ENCODE assay signal across 23 mouse cellular contexts in the genomic region with DNA sequence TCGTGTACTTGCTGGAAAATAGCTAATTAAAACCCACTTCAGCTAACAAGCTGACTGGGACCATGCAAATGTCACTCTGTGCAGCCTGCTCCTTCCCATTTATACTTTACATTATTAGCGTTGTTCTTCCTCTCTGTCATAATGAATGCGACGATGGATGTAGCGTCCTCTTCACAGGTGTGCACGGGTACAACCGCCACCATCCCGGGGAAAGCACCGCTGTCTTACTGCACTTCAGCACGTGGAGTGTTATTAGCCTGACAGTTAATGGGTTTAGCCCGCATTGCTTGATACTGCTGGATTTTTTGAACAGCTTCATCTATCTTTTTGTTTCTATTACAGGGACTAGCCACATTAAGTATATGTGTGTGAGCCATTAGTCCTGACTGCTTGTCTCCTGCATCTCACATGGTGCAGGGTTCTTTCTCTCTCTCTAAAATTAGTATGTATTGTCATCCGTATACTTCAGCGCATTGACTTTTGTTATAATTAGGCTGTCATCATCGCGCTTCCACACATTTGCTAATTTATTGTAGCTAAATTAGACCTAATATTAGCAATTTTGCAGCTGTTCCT.
DNase-seq lines count a peak whose midpoint lies in the region; ATAC-seq and TF ChIP-seq lines count a peak whose summit lies in the region.
"Had no signal": no experiment of that assay in that cellular context is flagged by ENCODE, and none has a peak within 500 bp of the region (broad histone marks: within the 10 kb centered on the region; RNA-seq: fewer than 3 reads in every experiment).

No protein-coding gene starts in this region.

- H3K27ac ChIP-seq in hindbrain, embryonic 16.5 days (ENCODE audit: low read depth, low read length) = no peak overlapping the region
- no peak overlapping the region for H3K27ac ChIP-seq in hindbrain, embryonic 13.5 days
- H3K27ac ChIP-seq in forebrain, embryonic 16.5 days (ENCODE audit: low read length) = peak overlapping the region; percentile 25; the same call in 1 of the 2 replicates
- H3K27ac ChIP-seq: heart, embryonic 15.5 days; hindbrain, embryonic 10.5 days; hindbrain, embryonic 14.5 days had no signal

- H3K27me3 ChIP-seq in hindbrain, embryonic 16.5 days (replicated peaks; ENCODE audit: control insufficient read depth, insufficient read depth, low read length) = 0 out of 2 replicates have a peak, but pooled peaks cover 2% of the 10 kb centered on the region
- H3K27me3 ChIP-seq in hindbrain, embryonic 13.5 days = no peaks in the 10 kb centered on the region
- no peaks in the 10 kb centered on the region for H3K27me3 ChIP-seq in forebrain, embryonic 16.5 days (replicated peaks; ENCODE audit: control insufficient read depth, insufficient read depth, low read length)
- H3K27me3 ChIP-seq: heart, embryonic 12.5 days; heart, embryonic 15.5 days had no signal

- 64% methylated on average over 15 of the region's 15 CpGs for WGBS in hindbrain, embryonic 16.5 days
- 74% methylated on average over 15 of the region's 15 CpGs for WGBS in hindbrain, embryonic 13.5 days
- 57% methylated on average over 15 of the region's 15 CpGs for WGBS in forebrain, embryonic 16.5 days

- no peak for TF ChIP-seq POLR2A in brain, embryonic 14.5 days (IDR thresholded peaks at IDR 0.05; ENCODE audit: borderline replicate concordance, extremely low read depth, insufficient read depth, insufficient read length, poor library complexity, severe bottlenecking)

- TF ChIP-seq CTCF in brain, embryonic 14.5 days (IDR thresholded peaks at IDR 0.05; ENCODE audit: borderline replicate concordance, extremely low read depth, insufficient read depth, insufficient read length) = no peak

- peak; percentile 4 for DNase-seq in brain, adult 2 months (ENCODE audit: low read depth, low spot score)
- peak; percentile 62 for DNase-seq in brain, embryonic 14.5 days (ENCODE audit: low read depth)
- DNase-seq in gastrocnemius, postnatal 4 days (ENCODE audit: low spot score in 2 of 2) = no peak
- DNase-seq in kidney, adult 18-20 months = no peak
- DNase-seq in frontal cortex, adult 2 months (ENCODE audit: extremely low spot score in 1 of 2, low spot score in 1 of 2) = no peak
- DNase-seq: adrenal gland, adult 2 months; adrenal gland, postnatal 14 days; cerebellum, adult 18-20 months; cerebellum, adult 9-10 months; cerebellum, postnatal 14 days; gastrocnemius, postnatal 10 days; heart, adult 18-20 months; heart, postnatal 10 days; heart, postnatal 36 days; kidney, adult 11 months had no signal

- no peak overlapping the region for H3K4me3 ChIP-seq in hindbrain, embryonic 16.5 days (ENCODE audit: low read length)
- H3K4me3 ChIP-seq in hindbrain, embryonic 13.5 days = no peak overlapping the region
- H3K4me3 ChIP-seq in forebrain, embryonic 16.5 days (replicated peaks; ENCODE audit: low read length) = no peak overlapping the region
- H3K4me3 ChIP-seq: heart, embryonic 12.5 days; heart, embryonic 15.5 days; hindbrain, embryonic 10.5 days had no signal

- H3K36me3 ChIP-seq in hindbrain, embryonic 16.5 days (ENCODE audit: control insufficient read depth, insufficient read depth, low read length) = no peaks in the 10 kb centered on the region
- H3K36me3 ChIP-seq in hindbrain, embryonic 13.5 days = no peaks in the 10 kb centered on the region
- no peaks in the 10 kb centered on the region for H3K36me3 ChIP-seq in forebrain, embryonic 16.5 days (ENCODE audit: control insufficient read depth, insufficient read depth)
- H3K36me3 ChIP-seq: heart, embryonic 12.5 days; heart, embryonic 15.5 days; hindbrain, embryonic 10.5 days had no signal

- no peak for ATAC-seq in hindbrain, embryonic 16.5 days
- no peak for ATAC-seq in hindbrain, embryonic 13.5 days (ENCODE audit: low FRiP score)
- ATAC-seq in forebrain, embryonic 16.5 days = peak; percentile 72
- ATAC-seq: CD4-positive, CD25-positive, alpha-beta regulatory T cell, adult 4 months had no signal

- H3K4me2 ChIP-seq in hindbrain, embryonic 16.5 days (ENCODE audit: low read length) = 0 out of 2 replicates have a peak overlapping the region, but pooled peaks have one; percentile 6
- H3K4me2 ChIP-seq in hindbrain, embryonic 13.5 days = no peak overlapping the region
- no peak overlapping the region for H3K4me2 ChIP-seq in forebrain, embryonic 16.5 days (ENCODE audit: low read length)
- H3K4me2 ChIP-seq: heart, embryonic 12.5 days; heart, embryonic 15.5 days; hindbrain, embryonic 14.5 days had no signal

- no peaks in the 10 kb centered on the region for H3K9me3 ChIP-seq in hindbrain, embryonic 16.5 days (ENCODE audit: control insufficient read depth, low read length)
- no peaks in the 10 kb centered on the region for H3K9me3 ChIP-seq in hindbrain, embryonic 13.5 days
- H3K9me3 ChIP-seq in forebrain, embryonic 16.5 days (ENCODE audit: control insufficient read depth, low read length) = no peaks in the 10 kb centered on the region
- H3K9me3 ChIP-seq: heart, embryonic 12.5 days; heart, embryonic 15.5 days; hindbrain, embryonic 10.5 days had no signal

- no peak overlapping the region for H3K9ac ChIP-seq in hindbrain, embryonic 16.5 days (ENCODE audit: low read depth, low read length)
- H3K9ac ChIP-seq in hindbrain, embryonic 13.5 days = no peak overlapping the region
- no peak overlapping the region for H3K9ac ChIP-seq in forebrain, embryonic 16.5 days (replicated peaks; ENCODE audit: low read depth, low read length)
- H3K9ac ChIP-seq: heart, embryonic 12.5 days; heart, embryonic 15.5 days; hindbrain, embryonic 14.5 days had no signal

- H3K4me1 ChIP-seq in hindbrain, embryonic 16.5 days (ENCODE audit: control insufficient read depth, insufficient read depth, low read depth, low read length) = no peaks in the 10 kb centered on the region; the same call in 1 of the 2 replicates
- H3K4me1 ChIP-seq in hindbrain, embryonic 13.5 days (replicated peaks) = no peaks in the 10 kb centered on the region
- no peaks in the 10 kb centered on the region for H3K4me1 ChIP-seq in forebrain, embryonic 16.5 days (replicated peaks; ENCODE audit: control insufficient read depth, insufficient read depth, low read length)
- H3K4me1 ChIP-seq: heart, embryonic 12.5 days; heart, embryonic 15.5 days; hindbrain, embryonic 10.5 days had no signal

Comparison
In these comparisons a context has a peak if more than half of its experiments do, and no peak if none do; other contexts are left out.
1. DNase-seq: peak in brain, adult 2 months (single experiment) and brain, embryonic 14.5 days (single experiment); none in gastrocnemius, postnatal 4 days (0 of 2), kidney, adult 18-20 months (single experiment) and frontal cortex, adult 2 months (0 of 2).